Mouse (Mus musculus) 3134 (cell line): ENCODE results near the gene Tmod3.
"Not testable (repeated sequence)": the region's sequence is repeated elsewhere in the genome, so short reads cannot be mapped to it uniquely, and the experiment has no call there.

Experiments
- DNase-seq: peaks from one replicate; pipeline ENCODE4 v3.0.0-alpha.2; 2011; ENCODE audit warnings: low spot score; ENCODE audit not compliant: insufficient read length; ENCODE audit errors: extremely low read depth

Tmod3 gene

DNA sequence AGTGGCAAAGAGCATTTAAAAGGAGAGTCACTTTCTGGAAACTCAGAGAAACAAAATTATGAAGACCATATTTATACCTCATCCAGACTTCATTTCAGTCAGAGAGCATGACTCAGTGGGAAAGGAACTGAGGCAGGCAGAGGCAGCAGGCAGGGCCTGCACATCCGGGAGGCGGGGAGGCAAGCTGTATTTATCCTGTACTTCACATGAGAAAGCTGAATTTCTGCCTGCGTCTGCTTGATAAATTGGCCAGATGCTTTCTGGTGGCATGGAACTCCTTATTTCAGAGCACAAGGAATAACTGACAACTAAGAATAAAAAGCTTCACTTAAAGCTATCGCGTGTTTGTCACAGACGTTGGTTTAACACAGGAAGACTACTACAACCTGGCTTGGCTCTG, 55.1 kb downstream of the Tmod3 start:
- DNase-seq: no peak

DNA sequence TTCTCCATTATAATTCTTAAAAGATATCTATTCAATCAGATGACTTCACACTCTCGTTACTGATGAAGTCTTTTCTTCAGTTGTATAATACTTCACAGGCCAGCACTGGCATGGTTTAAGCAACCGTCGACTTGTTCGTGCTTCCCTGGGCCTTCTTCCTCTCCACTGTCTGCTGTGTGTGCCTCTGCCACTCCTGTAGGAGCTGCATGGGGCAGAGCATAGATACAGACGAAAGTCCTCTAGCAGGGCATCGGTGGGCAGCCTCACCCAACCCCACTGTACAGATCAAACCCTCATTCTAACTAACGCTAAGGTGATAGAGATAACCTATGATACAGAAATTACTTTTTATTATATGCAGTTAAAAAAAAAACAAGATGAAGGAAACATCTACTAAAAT, 60.9 kb downstream of the Tmod3 start:
- no peak for DNase-seq

DNA sequence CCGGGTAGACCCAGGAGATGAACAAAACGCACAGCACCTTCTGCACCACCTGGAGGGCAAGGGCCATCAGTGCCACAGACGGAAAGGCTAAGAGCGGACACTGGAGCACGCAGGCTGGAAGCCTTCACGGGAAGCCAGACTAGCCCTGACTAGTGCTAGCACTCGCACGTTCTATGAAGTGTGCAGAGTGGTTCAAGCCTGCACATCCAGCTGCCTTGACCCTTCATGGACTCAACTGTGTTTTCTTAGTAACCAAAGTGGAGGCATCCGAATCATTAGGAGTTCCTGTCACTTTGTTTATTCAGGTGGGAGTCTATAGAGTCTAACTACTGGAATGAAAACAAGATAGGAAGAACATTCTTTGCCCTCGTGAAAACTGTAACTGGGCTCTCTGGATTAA, 63.5 kb downstream of the Tmod3 start:
- no peak for DNase-seq

DNA sequence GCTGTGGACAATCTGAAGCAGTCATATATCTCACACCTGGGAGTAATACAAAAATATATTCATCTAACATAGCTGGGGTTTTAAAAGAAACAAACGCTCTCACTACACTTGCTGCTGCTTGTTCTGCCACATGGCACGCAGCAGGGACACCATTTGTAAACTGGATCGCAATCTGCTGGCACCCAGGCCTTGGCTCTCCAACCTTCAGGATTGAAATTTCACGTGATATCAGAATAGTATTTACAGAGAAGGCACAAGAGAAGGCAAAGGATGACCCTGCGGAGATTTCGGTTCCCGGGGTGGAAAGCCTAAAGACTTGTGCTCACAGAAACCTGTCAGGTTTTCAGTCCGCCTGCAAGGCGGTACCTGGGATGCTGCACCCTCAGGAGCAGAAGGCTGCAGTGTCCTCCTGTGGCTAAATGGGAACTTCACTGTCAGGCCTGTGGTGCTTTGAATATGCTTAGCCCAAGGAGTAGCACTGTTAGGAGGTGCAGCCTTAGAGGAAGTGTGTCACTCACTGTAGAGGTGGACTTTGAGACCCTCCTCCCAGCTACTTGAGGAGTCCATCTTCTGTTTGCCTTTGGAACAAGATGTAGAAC, 65.0 kb downstream of the Tmod3 start:
- DNase-seq: no peak

DNA sequence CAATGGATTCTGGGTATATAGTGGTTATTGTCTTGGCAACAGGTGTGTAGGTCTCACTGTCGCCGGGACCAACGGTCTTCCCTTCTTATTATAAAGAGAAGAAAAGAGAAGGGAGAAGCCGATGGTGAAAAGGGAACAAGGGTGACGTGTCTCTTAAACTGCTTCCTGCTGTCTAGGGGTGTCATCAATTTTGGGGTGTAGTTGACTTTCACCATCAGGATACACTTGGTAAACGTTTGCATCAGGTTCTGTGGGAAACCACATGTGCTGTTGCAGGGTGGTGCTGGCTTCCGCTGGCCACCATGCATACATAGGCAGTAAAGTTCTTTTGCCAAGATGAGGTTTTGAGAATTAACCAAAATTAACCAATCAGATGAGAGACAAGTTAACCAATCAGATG, 71.2 kb downstream of the Tmod3 start:
- not testable (repeated sequence) for DNase-seq

DNA sequence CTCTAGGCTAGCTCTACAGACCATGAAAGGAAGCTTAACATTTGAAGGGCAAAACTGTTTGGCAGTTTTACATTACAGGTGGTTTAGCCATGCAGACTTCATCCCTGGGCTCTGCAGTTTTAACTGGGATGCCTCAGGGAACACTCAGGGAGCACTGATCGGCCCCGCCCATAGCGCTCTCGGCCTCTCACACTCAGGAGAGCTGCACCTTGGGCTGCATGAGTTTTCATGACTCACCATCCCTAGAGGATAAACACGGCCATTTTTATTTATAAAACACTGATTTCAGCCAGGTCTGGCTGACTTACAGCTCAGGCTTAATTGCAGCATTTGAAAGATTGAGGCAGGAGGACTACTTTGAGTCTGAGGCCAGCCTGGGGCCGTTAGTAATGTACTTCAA, 74.2 kb downstream of the Tmod3 start:
- peak; percentile 16 for DNase-seq

DNA sequence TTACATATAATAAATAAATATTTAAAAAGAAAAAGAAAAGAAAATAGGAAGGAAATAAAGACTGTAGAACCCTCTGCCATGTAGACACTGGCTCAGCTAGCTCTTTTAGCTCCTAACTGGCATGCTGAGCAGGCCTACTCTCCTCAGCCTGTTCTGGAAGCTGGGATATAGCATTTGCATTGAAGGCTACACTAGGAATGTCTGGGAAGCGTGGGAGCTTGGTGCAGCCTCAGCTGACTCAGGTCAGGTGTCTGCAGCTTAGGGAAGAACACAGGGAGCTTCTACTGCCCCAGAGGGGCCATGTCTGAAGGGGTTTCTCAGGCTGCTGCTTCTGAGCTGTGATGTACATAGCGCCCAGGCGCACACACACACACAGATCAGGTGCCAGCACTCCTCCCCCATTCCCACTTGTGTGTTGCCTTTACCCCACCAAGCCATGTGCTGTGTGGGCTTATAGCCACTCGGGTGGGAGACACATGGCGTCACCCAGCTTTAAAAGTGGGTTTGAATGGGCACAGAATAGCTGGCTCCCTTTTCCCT, 78.9 kb downstream of the Tmod3 start:
- no peak for DNase-seq

DNA sequence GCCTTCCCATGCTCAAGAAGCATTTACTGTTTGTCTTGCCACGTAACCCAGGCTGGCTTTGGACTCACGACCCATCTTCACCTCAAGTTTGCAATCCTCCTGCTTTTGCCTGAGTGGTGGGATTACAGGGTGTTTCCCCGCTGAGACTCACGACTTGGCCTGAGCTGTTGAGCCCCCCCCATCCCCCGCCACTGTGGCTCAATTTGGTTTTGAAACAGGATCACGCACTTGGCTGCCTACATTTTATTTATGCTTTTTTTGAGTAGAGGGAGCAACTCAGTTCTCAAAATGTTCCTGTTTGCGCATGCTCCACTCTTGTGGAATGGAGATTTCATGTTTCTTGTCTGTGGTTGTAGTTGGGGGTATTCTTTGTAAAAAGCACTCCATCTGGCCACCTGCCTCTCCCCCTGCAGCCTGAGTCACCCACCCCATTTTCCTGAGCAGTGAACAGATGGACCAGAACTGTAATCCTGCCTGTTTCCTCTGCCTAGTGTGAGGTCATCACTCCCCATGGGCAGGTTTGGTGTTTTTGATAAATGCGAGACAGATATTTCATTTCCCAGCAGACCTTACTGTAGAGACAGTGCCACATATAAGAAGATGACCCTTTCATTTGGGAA, 80.2 kb downstream of the Tmod3 start:
- no peak for DNase-seq

DNA sequence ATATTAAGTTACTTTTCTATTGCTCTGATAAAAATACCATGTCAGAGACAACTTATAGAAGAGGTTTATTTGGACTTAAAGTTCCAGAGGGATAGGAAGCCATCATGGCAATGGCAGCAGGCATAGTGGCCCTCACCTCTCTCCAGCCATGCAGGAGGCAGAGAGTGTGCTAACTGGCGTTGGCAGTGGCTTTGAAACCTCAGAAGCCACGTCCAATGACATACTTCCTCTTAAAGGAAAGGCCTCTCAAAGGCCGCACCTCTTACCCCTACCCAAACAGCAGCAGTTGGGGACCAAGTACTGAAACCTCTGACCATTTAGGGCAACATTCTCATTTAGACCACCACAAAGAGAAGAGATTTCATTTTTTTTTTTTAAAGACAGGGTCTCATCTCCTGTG, 82.2 kb downstream of the Tmod3 start:
- DNase-seq: no peak

DNA sequence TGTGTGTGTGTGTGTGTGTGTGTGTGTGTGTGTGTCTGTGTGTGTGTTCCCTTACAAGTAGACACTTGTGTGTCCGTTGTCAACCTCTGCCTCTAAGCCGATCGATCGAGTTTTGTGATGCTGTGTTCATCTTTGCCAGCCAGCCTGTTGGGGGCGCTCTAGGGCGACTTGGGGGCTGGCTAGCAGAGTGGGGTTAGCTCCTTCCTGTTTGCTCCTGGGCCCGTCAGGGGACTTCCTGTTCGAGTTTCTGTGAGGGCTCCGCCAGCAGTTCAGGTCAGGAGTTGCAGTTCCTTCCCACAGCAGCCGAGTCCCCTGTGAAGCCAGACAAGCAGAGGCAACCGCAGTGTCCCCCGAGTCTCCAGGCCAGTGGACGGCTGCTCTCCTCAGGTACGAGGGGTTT, 91.2 kb downstream of the Tmod3 start:
- DNase-seq: no peak

DNA sequence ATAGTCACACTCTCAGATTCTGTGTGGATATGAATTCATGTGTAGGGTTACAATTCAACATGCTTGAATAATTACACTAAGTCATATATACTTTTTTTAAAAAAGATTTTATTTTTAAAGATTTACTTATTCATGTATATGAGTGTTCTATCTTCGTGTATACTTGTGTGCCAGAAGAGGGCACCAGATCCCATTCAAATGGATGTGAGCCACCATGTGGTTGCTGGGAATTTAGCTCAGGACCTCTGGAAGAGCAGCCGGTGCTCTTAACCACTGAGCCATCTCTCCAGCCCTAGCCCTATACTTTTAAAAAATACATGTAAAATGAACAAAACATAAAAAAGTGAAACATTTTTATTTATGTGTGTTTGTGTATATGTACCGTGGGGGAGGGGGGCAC, 91.9 kb downstream of the Tmod3 start:
- no peak for DNase-seq

DNA sequence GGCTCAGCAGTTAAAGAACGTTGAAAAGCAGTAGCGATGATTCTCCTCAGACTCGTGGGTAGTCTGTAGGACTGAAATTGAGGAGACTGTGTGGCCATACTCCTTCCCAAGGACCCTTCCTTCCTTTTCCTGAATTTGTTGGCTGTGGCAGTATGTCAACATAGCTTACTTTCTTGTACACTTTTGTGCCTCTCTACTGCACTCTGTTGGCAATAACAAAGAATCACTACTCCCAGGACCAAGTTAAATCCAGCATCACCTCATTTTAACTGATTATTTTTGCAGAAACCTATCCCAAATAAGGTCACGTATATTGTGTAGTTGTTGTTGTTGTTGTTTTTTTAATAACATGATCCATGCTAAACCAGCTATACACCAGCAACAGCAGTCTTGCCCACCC, 92.8 kb downstream of the Tmod3 start:
- no peak for DNase-seq

DNA sequence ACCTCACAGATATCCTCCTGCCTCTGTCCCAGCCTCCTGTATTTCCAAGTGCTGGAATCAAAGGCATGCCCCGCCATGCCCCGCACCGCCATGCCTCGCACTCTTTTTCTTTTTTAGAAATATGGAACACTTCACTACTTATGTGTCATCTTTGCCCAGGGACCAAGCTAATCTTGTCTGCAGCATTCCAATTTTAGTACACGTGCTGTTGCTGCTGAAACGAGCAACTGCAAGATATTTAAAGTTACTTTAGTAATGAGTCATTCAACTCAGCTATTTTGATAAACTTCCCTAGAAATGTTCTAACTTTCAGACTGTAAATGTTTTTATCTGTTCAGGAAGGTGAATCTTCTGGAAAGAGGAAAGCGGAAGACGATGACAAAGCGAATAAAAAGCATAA, 93.6 kb downstream of the Tmod3 start:
- no peak for DNase-seq

DNA sequence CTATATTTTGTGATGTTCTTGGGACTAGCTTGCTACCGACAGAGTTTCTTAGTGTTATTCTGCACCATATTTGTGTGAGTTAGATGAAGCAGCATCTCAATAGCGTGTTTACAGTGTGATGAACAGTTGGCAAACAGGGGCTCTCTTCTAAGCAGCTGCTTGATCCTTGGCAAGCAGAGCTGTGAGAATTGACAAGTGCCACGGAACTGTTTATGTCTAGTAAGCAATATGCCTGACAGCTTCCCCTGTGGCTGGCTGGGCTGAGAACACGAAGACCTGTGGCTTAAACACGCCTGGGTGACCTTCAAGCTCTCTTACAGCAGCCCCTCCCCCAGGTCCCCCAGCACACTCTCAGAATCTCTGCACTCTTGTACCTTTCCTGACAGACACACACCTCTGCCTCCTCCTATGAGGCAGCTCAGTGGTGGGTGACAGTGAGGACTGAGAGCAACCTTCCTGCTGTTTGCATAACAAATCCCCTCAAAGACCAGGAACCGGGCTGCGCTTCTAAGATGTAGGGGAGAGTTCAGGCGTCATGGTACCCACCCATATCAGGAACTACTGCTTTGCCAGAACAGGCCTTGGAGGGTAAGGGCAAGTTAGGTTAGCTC, 96.3 kb downstream of the Tmod3 start:
- no peak for DNase-seq

DNA sequence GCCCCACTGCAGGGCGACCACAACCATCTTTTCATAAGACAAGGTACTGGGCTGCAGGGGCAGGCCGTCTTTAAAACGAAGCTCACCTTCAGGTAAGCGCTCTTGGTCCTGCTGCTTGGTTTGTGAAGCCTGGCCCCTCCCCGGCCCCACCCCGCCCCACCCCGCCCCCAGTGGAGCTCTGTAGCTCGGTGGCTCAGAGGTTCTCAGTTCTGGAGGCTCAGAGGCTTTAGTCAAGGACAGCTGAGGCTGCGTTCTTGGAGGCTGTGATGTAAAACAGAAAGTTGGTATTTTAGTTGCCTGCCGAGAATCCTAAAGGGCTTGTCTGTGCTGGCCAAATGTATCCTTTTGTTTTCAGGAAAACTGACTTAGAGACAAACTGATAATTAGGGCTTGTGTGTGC, 103.8 kb downstream of the Tmod3 start:
- no peak for DNase-seq

DNA sequence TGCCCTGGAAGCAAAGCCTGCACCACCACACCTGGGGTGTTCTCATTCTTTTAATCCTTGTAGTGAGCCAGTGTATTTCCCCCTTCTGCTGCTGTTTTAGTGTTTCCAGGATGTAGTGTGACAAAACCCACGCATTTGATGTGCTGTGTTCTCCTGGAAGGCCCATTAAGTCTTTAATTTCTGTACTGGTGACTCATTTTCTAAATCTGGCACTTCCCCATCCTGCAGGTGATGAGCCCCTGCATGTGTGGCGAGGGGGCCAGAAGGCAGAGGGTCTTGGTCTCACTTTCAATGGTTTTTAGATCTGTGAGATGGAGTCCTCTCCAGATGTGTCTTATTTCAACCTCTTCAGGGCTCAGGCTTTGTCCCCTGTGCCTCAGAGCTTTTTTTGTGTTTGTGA, 105.5 kb downstream of the Tmod3 start:
- DNase-seq: no peak

DNA sequence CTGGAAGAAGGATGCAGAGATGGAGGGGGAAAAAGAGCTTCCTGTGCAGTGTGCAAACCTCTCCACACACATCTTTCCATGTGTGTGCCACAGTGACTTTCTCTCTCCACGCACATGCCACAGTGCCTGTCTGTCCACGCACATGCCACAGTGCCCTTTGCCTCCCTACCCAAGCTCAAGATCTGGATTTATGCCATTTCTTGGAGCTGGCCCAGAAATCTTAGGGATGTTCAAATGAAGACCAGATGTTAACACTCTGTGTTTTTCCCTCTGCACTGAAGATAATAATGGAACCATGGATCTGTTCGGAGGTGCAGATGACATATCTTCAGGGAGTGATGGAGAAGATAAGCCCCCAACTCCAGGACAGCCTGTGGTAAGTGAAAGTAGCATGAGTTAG, 111.4 kb downstream of the Tmod3 start:
- DNase-seq: no peak
